Mouse (Mus musculus) right cerebral cortex, postnatal 36 days (tissue): ENCODE measurements around the gene Notum.
"Not testable (repeated sequence)": the region's sequence is repeated elsewhere in the genome, so short reads cannot be mapped to it uniquely, and the experiment has no call there.

ENCODE experiments used
- DNase-seq, 2 experiments: peaks; one replicate each; pipeline ENCODE4 v3.0.0; 2022; ENCODE audit warnings: low spot score in 2 of 2, mixed read lengths in 1 of 2

The Notum gene

DNA sequence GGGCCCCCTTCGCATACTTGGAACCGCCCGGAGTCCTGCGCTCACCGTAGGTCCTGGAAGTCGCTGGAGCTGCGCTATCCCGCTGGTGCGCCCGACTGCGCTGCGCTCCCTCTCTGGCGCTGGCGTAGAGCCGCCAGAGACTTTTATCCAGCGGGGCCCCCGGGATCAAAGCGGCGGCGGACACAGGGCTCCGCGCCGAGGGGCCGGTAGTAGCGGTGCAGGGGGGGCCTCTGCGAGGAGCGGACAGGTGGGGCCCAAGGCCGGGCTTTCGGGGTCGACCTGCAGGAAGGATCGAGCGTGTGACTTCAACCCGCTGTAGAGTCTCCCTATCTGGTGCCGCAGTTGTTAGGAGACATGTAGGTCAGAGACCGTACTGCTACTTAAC lies at the start of gene Notum:
Gene Notum, minus strand, starts transcription at position 100 of the 385 bp plus-strand sequence.
- no peak for DNase-seq

DNA sequence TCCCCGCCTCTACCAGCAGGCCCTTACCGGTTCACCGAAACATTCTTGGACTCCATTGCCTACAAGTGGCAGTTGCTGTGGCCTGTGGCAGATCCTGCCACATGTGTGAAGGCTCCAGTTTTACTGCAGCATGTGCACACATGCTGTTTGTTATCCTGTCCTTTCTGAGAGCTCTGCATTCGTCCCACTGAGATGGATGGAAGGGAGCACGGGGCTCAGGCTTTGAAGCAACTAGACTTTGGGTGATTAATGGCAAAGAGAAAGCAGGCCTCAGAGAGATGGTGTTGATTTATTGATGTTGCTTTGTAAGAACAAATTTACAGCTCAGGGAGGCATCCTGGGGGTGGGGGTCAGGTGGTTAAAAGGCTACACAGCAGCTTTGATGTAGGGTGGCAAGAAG lies 49.7 kb upstream of the Notum start:
- no peak for DNase-seq

DNA sequence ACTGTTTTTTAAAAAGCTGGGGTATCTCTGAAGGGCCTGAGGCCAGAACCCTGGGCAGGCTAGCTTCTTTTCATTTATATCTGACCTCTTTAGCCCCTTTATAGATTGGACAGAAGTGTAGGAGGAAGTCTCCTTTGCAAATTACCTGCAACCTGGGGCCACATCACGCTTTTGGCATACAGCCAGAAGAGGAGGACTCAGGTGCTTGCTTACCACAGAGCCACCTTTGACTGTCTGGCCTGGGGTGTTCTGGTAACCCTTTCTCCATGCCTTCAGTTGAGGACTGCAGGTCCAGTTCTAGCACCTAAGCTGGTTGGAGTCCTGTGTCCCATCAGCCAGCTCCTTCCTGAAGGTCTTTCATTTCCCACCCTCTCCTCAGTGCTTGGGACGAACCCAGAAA lies 48.6 kb upstream of the Notum start:
- no peak for DNase-seq

DNA sequence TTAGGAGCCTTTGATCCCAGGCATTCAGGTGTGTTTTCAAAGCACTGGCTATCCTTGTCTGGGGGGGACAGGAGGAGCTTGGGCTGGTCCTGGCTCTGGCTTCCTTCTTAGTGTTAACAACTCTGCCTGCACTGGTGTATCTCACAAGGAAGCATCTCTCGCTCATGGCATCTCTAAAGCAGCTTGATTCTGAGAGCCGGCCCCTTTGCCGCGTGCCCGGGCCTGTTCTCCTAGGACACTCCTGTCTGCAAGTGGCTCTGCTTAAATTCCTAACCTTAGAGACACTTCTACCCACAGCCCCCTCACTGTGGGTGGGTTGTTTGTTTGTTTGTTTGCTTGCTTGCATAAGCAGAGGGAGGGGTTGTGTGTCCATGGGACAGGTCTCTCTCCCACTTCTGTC lies 47.0 kb upstream of the Notum start:
- no peak for DNase-seq

DNA sequence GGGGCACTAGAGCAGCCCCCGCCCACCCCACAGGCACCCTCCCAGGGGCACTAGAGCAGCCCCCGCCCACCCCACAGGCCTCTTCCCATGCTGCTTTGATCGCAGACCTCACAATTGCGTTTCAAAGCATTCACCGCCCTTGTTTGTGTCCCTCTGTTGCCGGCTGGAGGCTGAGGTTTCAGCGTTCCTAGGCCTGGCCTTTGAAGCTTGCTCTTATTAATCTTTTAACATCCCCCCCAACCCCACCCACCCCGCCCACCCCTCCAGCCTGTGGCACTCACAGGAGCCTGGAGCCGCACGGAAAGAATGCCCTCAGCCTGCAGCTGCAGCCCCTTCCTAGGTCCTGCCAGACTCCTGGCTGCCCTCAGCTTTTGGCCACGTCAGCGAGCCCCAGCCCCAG lies 46.2 kb upstream of the Notum start:
- DNase-seq = no peak

DNA sequence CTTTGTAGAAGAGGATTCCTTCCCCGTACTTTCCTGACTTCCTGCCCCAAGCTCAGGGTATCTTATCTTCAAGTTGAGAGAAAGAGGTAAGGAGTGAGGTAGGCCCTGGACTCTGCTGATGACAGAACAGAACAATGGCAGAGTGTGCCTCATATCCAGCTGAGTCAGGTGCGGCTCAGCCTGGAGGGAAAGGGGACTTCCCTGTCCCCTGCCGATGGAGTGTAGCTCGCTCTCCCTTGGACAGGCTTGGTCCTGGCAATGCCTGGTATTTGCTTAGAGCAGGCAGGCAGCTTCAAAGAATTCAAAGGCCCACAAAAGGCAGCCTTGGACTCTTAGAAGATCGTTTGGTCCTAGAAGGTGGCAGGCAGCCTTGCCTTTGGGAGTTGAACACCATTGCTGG lies 45.1 kb upstream of the Notum start:
- DNase-seq = no peak

DNA sequence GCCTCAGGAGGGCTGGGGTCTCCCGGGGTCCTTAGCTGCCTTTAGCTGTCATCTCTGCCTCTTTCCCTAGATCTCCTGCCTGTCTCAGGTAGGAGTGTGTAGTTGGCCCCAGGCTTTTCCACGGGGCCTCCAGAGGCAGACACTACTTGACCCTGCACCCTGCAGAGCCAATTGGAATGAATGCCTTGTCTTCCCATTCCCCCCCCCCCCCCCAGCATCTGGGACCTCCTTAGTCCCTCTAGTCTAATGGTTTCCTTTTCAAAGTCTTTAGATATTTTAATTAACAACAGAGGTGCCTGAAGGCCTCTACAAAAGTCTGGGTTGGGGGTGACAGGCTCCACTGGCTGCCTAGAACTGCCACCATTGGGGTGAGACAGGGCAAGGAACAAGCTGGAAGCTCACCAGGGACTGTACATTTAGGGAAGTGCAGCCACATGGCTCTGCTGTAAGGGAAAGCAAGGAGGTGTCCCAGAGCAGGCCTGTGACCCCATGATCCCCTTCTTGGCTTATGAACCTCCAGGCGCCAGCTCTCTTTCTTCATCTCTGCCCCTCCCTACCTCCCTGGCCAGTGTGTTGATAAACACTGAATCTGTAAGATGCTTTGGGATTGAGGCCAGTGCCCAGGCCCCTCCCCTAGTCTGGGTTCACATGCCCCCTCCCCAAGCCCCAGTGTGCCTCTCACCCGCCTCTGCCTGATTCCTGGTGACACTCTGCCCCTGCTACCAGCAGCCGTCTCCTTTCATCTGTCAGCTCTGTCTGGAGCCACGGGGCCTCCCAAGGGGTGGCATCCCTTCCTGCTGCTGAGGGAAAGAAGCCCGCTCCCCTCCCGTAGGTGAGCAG lies 43.7 kb upstream of the Notum start:
- DNase-seq = no peak

DNA sequence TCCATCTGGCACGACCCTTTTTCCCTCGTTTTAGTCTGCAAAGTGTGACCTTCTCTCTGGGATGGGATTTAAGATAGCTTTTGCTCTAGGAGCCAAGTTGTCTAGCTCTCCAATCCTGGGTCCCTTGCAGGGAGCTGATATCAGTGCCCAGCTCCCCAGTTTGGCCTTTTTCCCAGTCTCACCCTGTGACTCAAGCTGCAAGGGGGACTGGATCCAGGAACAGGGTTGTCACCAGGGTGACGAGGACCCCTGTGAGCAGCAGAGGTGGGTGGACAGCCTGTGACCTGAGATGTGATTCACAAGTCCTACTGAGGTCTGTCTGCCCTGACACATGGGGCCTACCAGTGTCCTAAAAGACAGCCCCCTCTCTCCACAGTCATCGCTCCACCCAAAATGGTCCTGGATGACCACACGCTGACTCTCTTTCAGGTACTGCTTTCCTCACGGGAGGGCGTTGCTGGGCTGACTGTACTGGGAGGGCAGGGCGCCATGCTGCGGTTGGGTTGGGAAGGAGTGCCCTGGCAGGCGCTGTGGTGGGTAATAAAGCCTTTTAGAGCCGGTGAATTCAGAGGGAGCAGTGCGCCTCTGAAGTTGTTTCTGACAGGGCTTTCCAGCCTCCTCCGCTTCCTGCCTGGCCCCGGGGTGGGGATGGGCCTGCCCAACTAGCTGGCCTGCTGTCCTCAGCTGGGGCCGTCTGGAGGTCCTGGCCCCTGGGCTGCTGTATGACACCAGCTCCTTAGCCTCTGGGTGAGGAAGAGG lies 42.9 kb upstream of the Notum start:
- DNase-seq = no peak

DNA sequence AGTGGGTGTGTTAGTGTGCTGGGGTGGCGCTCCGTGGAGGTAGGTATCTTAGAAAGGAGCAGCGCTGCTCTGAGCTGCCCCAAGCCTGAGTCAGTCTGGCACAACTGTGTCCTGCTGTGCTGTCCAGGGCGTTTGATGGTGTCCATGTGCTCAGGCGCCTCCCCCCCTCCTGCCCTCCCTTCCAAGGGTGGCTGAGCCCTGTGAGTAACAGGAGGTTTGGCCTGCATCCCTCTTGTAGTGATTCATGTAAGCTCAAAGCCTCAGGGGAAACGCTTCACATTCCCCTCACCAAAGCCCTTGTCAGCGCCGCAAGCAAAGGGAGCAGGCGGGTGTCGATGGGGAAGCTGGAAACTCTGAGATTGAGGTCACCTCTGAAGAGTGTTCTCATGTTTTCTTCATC lies 36.8 kb upstream of the Notum start:
- no peak for DNase-seq

DNA sequence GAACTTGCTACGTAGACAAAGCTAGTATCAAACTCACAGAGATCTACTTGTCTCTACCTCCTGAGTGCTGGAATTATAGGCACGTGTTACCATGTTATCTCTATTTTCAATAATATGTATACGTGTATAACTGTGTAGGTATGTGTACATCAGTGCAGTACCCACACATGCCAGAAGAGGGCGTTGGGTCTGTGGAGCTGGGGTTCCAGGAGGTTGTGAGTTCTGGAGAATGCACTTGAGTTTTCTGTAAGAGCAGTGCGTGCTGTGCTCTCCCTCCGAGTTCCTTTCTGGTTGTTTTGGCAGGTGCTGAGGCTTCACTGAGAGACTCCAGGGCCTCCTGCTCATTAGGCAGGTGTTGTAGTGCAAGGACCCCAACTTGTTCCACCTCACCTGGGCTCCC lies 35.6 kb upstream of the Notum start:
- no peak for DNase-seq

DNA sequence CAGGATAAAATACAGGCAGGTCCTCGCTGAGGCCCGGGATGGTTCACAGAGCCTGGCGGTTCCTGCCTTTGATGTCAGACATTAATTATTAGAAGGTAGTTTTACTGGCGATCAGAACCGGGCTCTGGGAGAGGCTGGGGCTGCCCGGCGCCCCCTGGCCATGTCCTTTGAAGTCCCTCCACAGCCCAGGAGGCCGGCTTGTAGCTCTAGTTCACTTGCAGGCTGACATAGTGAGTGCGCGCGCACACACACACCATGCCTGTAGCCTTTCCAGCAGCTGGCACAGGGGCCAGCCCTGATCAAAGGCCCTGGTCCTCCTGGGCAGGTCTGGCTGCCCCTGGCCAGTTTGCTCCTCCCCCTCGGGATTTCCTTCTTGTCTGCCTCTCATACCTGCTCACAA lies 34.7 kb upstream of the Notum start:
- no peak for DNase-seq

DNA sequence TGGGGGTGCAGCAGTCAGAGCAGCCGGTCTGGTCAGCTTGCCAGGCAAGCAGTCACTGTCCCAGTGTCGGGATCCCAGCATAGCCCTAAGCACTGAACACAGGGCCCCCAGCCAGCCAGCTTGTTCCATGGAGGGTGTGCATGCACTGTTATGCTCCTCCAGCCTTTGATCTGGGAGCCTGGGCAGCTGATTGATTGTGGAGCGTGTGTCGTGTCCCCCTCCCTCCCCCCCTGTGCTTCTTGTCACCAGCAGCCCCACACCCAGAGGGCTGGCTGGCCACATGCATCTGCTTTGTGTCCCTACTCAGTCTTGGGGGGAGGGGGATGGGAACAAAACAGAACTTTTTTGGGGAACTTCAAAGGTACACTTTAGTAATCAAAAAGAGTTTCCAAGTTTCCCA lies 34.2 kb upstream of the Notum start:
- DNase-seq = no peak

DNA sequence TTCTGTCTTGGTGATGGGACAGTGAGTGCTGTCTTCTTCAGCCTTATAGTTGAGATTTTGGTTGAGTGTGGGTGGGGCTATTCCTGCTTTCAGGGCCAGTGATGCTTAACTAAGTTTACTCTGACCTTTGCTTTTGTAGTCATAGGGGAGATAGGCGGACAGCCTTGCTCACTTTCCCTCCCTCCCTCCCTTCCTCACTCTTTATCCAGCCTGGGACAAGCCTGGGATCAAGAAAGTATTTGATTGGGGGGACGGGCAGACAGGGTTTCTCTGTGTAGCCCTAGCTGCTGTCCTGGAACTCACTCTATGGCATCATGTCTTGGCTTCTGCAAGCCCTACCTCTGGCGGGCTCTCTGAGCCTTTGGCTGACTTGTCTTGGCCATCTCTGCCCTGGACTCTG lies 32.5 kb upstream of the Notum start:
- no peak for DNase-seq

DNA sequence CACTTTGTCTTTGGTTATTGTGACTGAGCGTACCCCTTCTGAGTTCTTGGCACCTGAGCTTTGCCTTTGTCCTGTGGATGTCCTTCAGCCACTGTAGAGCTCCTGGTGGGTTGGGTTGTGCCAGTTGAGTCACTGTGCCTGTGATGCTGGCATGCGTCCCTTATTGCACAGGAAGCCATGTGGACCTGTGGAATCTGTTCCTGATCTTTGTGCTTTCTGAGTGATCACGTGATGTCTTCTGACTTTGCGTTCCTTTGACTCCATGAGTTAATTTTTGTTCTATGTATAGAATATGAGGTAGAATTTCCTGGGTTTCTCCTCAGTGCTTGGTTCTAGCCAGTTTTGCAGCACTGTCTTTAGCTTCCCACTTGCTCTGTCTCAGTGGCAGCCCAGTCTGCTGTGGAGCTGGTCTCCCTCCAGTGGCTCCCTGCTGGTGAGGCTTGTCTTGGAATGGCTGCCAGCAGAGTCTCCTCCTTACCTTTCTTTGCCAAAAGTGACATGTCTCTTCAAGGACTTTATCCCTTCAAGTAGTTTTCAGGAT lies 31.6 kb upstream of the Notum start:
- DNase-seq = peak in 1 of 2 experiments; percentile 33

DNA sequence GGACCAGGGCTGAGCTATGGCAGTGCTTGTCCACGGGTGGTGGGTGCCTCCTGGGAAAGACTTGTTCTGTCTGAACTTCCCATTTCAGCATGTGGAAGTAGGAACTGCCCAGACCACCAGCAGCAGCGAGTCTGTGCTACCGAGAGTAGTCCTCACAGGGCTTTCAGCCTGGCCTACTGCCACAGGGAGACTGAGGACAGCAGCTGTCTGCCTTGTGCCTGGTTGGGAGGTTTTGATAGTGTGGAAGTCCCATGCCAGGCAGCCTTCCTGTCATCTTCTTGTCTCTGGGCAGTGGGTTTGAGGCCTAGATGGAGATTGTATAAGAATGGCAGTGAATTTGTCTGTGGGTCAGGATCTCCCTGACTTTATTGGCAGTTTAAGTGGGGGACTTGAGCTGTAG lies 28.4 kb upstream of the Notum start:
- DNase-seq = no peak

DNA sequence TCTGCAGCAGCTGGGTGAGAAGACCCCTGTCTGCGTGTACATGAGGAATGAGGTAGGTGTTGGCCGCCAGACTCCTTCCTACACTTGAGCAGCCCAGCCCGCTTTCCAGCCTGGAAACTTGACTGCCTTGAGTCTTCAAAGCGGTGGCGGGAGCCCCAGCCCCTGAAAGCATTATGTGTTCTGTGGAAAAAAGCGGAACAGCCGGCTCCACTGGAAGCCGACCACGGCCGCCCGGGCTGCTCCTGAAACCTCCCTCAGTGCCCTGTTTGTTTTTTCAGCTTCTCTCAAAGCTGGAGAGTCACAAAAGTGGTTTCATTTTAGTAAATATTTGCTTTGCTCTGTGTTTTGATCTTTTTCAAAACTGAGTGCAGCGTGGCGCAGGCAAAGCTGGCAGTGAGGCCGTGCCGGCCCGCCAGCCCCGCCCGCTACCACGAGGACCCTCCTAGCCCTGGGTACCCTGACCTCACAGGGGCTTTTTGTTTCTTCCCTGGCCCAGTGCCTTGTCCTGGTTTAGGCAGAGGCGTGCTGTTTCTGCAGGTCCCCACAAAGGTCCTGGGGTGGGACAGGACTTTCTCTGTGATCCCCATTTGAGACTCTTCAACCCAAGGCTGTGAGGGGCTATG lies 25.8 kb upstream of the Notum start:
- DNase-seq = no peak

DNA sequence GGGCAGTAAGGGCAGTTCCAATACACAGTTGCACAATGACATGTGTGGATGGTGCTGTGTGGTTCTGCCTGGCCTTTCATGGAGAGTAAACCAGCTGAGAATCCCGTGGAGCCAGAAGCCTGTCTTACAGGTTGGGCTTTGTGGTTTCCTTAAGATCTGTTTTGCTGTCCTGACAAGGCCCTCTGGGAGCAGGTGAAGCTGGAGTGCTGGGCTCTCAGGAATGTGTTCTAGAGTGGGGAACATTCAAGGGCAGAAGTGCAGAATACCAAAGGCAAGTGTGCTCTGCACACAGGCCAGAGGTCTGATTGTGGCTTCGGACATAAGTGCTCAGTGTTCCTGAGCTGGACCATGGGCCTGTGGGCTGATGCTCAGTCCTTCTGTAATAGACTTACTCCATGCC lies 23.7 kb upstream of the Notum start:
- DNase-seq = no peak

DNA sequence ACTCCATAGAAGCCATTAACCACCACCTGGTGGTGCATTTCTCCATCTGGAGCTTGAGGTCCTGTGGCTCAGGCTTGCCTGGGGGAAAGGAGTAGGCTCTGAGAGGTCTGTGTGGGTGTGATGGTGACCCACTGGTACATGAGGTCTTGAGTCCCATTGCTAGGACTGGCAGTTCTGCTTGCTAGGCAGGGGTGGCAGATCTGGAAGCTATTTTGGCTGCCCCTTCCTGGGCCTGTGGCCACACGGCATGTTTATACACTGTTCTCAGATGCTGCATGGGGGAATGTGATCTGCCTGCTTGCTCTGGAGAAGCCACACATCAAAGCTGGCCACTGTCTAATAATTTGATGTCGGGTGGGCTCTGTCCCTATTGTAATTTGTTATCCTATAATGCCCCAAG lies 23.1 kb upstream of the Notum start:
- DNase-seq = no peak

DNA sequence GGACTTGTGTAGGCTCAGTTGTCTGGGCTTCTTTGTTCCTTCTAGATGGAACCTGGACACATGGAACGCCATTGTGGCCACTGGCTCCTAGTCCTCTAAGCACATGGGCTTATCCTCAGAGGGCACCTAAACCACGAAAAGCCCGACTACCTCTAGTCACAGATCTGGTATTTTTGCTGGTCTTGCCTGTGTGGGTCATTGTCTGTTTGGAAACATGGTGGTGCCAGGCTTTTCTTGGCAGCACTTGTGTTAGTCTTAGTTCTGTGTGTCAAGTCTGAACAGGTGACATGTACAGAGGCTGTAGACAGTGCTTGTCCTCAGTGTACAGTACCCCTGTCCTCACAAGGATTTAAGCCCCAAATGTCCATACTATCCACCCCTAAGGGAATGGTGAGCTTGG lies 22.6 kb upstream of the Notum start:
- no peak for DNase-seq

DNA sequence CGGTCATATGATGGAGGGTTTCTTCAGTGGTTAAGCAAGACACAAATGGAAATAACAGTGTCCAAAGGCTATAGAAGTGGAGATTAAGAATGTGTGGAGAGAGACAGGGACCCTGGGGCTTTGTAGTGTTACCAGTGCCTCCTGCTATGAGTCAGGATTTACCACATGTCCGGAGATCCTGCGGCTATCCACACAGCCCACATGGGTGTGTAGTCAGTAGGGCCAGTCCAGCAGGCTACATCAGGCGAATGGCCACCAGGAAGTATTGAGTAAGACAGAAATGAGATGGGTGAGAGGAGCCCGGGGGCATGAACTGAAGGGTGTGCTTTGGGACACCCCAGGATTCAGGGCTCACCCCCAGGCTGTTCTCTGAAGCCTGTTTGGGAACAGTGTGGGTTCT lies 21.7 kb upstream of the Notum start:
- no peak for DNase-seq

DNA sequence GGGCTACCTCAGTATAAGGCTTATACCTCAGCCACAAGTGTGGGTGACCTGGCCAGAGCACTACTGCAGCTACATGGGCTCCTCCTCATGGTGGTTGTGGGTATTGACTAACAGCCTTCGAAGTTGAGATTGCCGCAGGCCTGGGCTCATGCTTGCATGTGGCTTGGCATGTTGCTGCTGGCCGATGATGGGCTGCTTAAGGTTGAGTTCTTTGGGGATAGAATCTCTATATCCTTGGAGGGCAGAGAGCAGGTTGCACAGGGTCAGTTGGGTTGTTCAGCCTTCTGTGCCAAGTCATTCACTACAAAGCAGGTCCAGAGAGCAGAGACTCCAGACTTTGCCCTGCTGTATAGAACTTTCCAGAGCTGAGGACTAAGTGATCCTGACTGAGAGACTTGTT lies 18.9 kb upstream of the Notum start:
- DNase-seq = no peak

DNA sequence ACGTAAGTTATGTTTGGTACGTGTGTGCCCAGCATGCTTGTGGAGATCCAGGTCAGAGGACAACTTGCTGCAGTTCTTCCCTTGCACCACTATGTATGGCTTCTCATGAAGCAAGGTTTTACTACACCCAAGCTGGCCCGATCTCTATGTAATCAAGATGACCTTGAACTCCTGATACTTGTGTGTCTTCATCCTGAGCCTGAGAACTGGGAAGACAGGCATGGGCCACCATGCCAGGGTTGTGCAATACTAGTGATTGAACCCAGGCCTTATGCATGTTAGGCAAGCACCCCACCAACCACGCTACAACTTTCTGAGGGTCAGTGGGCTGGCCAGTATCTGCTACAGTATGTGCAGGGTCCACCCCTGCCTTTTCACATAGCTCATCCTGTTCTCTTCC lies 16.0 kb upstream of the Notum start:
- DNase-seq = no peak

DNA sequence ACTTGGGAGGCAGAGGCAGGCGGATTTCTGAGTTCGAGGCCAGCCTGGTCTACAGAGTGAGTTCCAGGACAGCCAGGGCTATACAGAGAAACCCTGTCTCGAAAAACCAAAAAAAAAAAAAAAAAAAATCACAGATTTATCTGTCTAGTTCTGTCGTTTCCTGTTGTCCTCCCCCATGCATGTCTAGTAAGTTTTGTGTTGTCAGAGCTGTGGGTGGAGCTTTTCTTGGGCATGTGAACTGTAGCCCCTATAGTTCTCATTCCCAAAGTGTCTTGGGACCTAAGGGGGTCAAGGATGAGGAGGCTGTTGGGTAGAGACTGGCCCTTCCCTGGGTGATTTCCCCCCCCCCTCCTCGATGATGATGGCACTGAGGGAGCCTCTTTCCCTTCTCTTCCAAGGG lies 14.9 kb upstream of the Notum start:
- not testable (repeated sequence) for DNase-seq
